ENCODE assay signal across 8 mouse cellular contexts in the genomic region with DNA sequence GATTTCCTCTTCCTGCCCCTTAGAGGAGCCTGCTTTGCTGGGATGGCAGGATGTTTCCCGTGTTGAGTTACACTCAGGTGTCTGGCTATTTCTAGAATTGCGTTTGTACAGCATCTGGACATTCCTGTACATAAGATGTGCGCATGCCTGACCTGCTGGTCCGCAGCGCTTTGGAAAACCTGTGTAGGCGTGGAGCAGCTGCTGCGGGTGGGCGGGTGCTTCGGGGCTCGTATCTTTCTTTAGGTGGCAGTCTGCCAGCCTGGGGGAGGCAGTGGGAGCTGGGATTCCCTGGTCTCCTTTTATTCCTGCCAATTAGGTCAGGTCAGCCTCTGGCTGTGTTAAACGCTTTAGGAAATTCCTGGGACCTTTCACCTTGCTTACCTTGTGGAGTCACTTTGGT. TPM values are rescaled to one million over a fixed set of nuclear protein-coding genes. Genes with fewer than 3 reads are reported as not detected.
DNase-seq lines count a peak whose midpoint lies in the region; ATAC-seq and TF ChIP-seq lines count a peak whose summit lies in the region.

No protein-coding gene starts in this region.

- no peak for TF ChIP-seq POLR2A in MEL (IDR thresholded peaks at IDR 0.05; ENCODE audit: control insufficient read depth in 1 of 2, insufficient read depth in 1 of 2, low read depth in 1 of 2, low read length in 2 of 2, poor library complexity in 1 of 2)
- no peak for TF ChIP-seq POLR2A in testis, adult 2 months (IDR thresholded peaks at IDR 0.05; ENCODE audit: control insufficient read depth, low read depth, low read length)

- H3K4me1 ChIP-seq in embryonic facial prominence, embryonic 11.5 days (ENCODE audit: control insufficient read depth, insufficient read depth, low read length) = no peaks in the 10 kb centered on the region; the same call in none of the 2 replicates
- peaks cover 33% of the 10 kb centered on the region for H3K4me1 ChIP-seq in embryonic facial prominence, embryonic 10.5 days
- H3K4me1 ChIP-seq in MEL (ENCODE audit: control insufficient read depth in 1 of 2, insufficient read depth in 2 of 2, low read length in 2 of 2) = no peaks in the 10 kb centered on the region; a peak in 1 of 4 replicates
- H3K4me1 ChIP-seq in heart, embryonic 15.5 days (replicated peaks) = peaks cover 22% of the 10 kb centered on the region
- H3K4me1 ChIP-seq in limb, embryonic 12.5 days (replicated peaks) = peaks cover 43% of the 10 kb centered on the region
- peaks cover 4% of the 10 kb centered on the region for H3K4me1 ChIP-seq in testis, adult 2 months (ENCODE audit: control insufficient read depth, insufficient read depth, low read length)
- peaks cover 4% of the 10 kb centered on the region; the same call in 1 of the 2 replicates for H3K4me1 ChIP-seq in midbrain, embryonic 16.5 days (ENCODE audit: control insufficient read depth, insufficient read depth, low read length)
- H3K4me1 ChIP-seq in forebrain, embryonic 11.5 days (replicated peaks; ENCODE audit: control insufficient read depth, insufficient read depth, low read length) = 0 out of 2 replicates have a peak, but pooled peaks cover 4% of the 10 kb centered on the region

- no peak for TF ChIP-seq CTCF in MEL (IDR thresholded peaks at IDR 0.05 in 2 of 3, conservative IDR thresholded peaks at IDR 0.05 in 1 of 3; ENCODE audit: control insufficient read depth in 1 of 3, insufficient read depth in 1 of 3, low read depth in 2 of 3, low read length in 3 of 3, poor library complexity in 1 of 3, severe bottlenecking in 1 of 3)
- no peak for TF ChIP-seq CTCF in testis, adult 2 months (IDR thresholded peaks at IDR 0.05; ENCODE audit: control insufficient read depth, insufficient read depth, insufficient replicate concordance, low read depth, low read length)

- no peak for TF ChIP-seq EP300 in MEL (IDR thresholded peaks at IDR 0.05; ENCODE audit: low read depth in 1 of 2, low read length in 2 of 2)

- no peak overlapping the region for H3K9ac ChIP-seq in embryonic facial prominence, embryonic 11.5 days (replicated peaks; ENCODE audit: low read length)
- no peak overlapping the region for H3K9ac ChIP-seq in MEL (ENCODE audit: control insufficient read depth, low read depth, low read length, poor library complexity, severe bottlenecking)
- no peak overlapping the region for H3K9ac ChIP-seq in heart, embryonic 15.5 days
- 0 out of 2 replicates have a peak overlapping the region, but pooled peaks have one; percentile 8 for H3K9ac ChIP-seq in limb, embryonic 12.5 days (replicated peaks)
- H3K9ac ChIP-seq in midbrain, embryonic 16.5 days (ENCODE audit: low read depth, low read length) = no peak overlapping the region
- no peak overlapping the region for H3K9ac ChIP-seq in forebrain, embryonic 11.5 days (ENCODE audit: low read length)

- peak; percentile 35 for DNase-seq in embryonic facial prominence, embryonic 11.5 days (ENCODE audit: low spot score)
- no peak for DNase-seq in embryonic facial prominence, embryonic 10.5 days (ENCODE audit: low spot score)
- DNase-seq in MEL (ENCODE audit: low read depth, low spot score) = peak; percentile 41
- no peak for DNase-seq in forebrain, embryonic 11.5 days (ENCODE audit: low spot score)

- no peak for TF ChIP-seq RAD21 in MEL (IDR thresholded peaks at IDR 0.05; ENCODE audit: low read depth, low read length)

- no peaks in the 10 kb centered on the region for H3K9me3 ChIP-seq in embryonic facial prominence, embryonic 11.5 days (replicated peaks; ENCODE audit: control insufficient read depth, low read length)
- no peaks in the 10 kb centered on the region for H3K9me3 ChIP-seq in embryonic facial prominence, embryonic 10.5 days
- H3K9me3 ChIP-seq in MEL (replicated peaks; ENCODE audit: insufficient read depth, low read length) = no peaks in the 10 kb centered on the region
- no peaks in the 10 kb centered on the region for H3K9me3 ChIP-seq in heart, embryonic 15.5 days (replicated peaks)
- no peaks in the 10 kb centered on the region for H3K9me3 ChIP-seq in limb, embryonic 12.5 days
- no peaks in the 10 kb centered on the region for H3K9me3 ChIP-seq in midbrain, embryonic 16.5 days (replicated peaks; ENCODE audit: control insufficient read depth, low read length, poor library complexity, severe bottlenecking)
- no peaks in the 10 kb centered on the region for H3K9me3 ChIP-seq in forebrain, embryonic 11.5 days (ENCODE audit: control insufficient read depth, low read length)

- no peak overlapping the region for H3K27ac ChIP-seq in embryonic facial prominence, embryonic 11.5 days (replicated peaks; ENCODE audit: low read depth, low read length)
- H3K27ac ChIP-seq in embryonic facial prominence, embryonic 10.5 days (replicated peaks) = no peak overlapping the region; the same call in 1 of the 2 replicates
- no peak overlapping the region for H3K27ac ChIP-seq in MEL (ENCODE audit: control insufficient read depth, low read depth, low read length)
- no peak overlapping the region; the same call in 1 of the 2 replicates for H3K27ac ChIP-seq in heart, embryonic 15.5 days
- H3K27ac ChIP-seq in limb, embryonic 12.5 days = no peak overlapping the region
- H3K27ac ChIP-seq in testis, adult 2 months (ENCODE audit: control insufficient read depth, insufficient read depth, low read depth, low read length) = no peak overlapping the region
- no peak overlapping the region for H3K27ac ChIP-seq in midbrain, embryonic 16.5 days (ENCODE audit: low read length)
- H3K27ac ChIP-seq in forebrain, embryonic 11.5 days (ENCODE audit: low read depth, low read length) = no peak overlapping the region

- H3K79me2 ChIP-seq in MEL (ENCODE audit: control insufficient read depth, insufficient read depth, low read length, poor library complexity) = no peaks in the 10 kb centered on the region

- H3K4me3 ChIP-seq in embryonic facial prominence, embryonic 11.5 days (ENCODE audit: low read depth, low read length) = no peak overlapping the region
- no peak overlapping the region for H3K4me3 ChIP-seq in embryonic facial prominence, embryonic 10.5 days
- no peak overlapping the region for H3K4me3 ChIP-seq in MEL (ENCODE audit: control insufficient read depth in 1 of 2, insufficient read depth in 1 of 2, low read depth in 2 of 2, low read length in 2 of 2)
- peak overlapping the region; percentile 29 for H3K4me3 ChIP-seq in heart, embryonic 15.5 days
- H3K4me3 ChIP-seq in limb, embryonic 12.5 days (replicated peaks) = no peak overlapping the region
- H3K4me3 ChIP-seq in testis, adult 2 months (ENCODE audit: control insufficient read depth, low read depth, low read length) = peak overlapping the region; percentile 77
- no peak overlapping the region for H3K4me3 ChIP-seq in midbrain, embryonic 16.5 days (ENCODE audit: low read depth, low read length)
- H3K4me3 ChIP-seq in forebrain, embryonic 11.5 days (ENCODE audit: low read depth, low read length) = no peak overlapping the region

- no peak for ATAC-seq in embryonic facial prominence, embryonic 11.5 days (replicated peaks; ENCODE audit: insufficient number of reproducible peaks, low FRiP score, low TSS enrichment, low read depth)
- peak; percentile 71 for ATAC-seq in heart, embryonic 15.5 days (replicated peaks; ENCODE audit: insufficient number of reproducible peaks, insufficient read depth, low FRiP score, low read depth)
- ATAC-seq in limb, embryonic 12.5 days (ENCODE audit: insufficient number of reproducible peaks, insufficient read depth, low FRiP score, low TSS enrichment, low read depth) = no peak
- no peak for ATAC-seq in midbrain, embryonic 16.5 days
- ATAC-seq in forebrain, embryonic 11.5 days (replicated peaks; ENCODE audit: low FRiP score) = no peak

- H3K4me2 ChIP-seq in embryonic facial prominence, embryonic 11.5 days (ENCODE audit: low read depth, low read length) = no peak overlapping the region
- peak overlapping the region; percentile 49 for H3K4me2 ChIP-seq in heart, embryonic 15.5 days
- peak overlapping the region; percentile 26 for H3K4me2 ChIP-seq in limb, embryonic 12.5 days
- H3K4me2 ChIP-seq in midbrain, embryonic 16.5 days (ENCODE audit: low read length) = no peak overlapping the region
- H3K4me2 ChIP-seq in forebrain, embryonic 11.5 days (ENCODE audit: low read depth, low read length, severe bottlenecking) = no peak overlapping the region

- 48% methylated on average over 11 of the region's 11 CpGs for WGBS in embryonic facial prominence, embryonic 11.5 days
- WGBS in embryonic facial prominence, embryonic 10.5 days = 55% methylated on average over 11 of the region's 11 CpGs
- 2% methylated on average over 11 of the region's 11 CpGs for WGBS in heart, embryonic 15.5 days
- WGBS in limb, embryonic 12.5 days = 23% methylated on average over 11 of the region's 11 CpGs
- 52% methylated on average over 11 of the region's 11 CpGs for WGBS in midbrain, embryonic 16.5 days
- 57% methylated on average over 11 of the region's 11 CpGs for WGBS in forebrain, embryonic 11.5 days

- no peaks in the 10 kb centered on the region for H3K27me3 ChIP-seq in embryonic facial prominence, embryonic 11.5 days (ENCODE audit: control insufficient read depth, insufficient read depth, low read length)
- H3K27me3 ChIP-seq in embryonic facial prominence, embryonic 10.5 days (replicated peaks; ENCODE audit: low read depth, poor library complexity, severe bottlenecking) = no peaks in the 10 kb centered on the region
- H3K27me3 ChIP-seq in MEL (ENCODE audit: control insufficient read depth in 1 of 2, insufficient read depth in 2 of 2, low read length in 2 of 2) = peaks cover 3 to 4% of the 10 kb centered on the region in 2 experiments; a peak in 3 of 4 replicates
- H3K27me3 ChIP-seq in heart, embryonic 15.5 days = no peaks in the 10 kb centered on the region
- no peaks in the 10 kb centered on the region for H3K27me3 ChIP-seq in limb, embryonic 12.5 days
- no peaks in the 10 kb centered on the region; the same call in 1 of the 2 replicates for H3K27me3 ChIP-seq in testis, adult 2 months (ENCODE audit: control insufficient read depth, insufficient read depth, low read length)
- H3K27me3 ChIP-seq in midbrain, embryonic 16.5 days (ENCODE audit: control insufficient read depth, insufficient read depth, low read depth, low read length) = no peaks in the 10 kb centered on the region
- H3K27me3 ChIP-seq in forebrain, embryonic 11.5 days (ENCODE audit: control insufficient read depth, insufficient read depth, low read length) = no peaks in the 10 kb centered on the region

- no peaks in the 10 kb centered on the region for H3K36me3 ChIP-seq in embryonic facial prominence, embryonic 11.5 days (replicated peaks; ENCODE audit: control insufficient read depth, insufficient read depth, low read depth, low read length)
- H3K36me3 ChIP-seq in embryonic facial prominence, embryonic 10.5 days (replicated peaks) = no peaks in the 10 kb centered on the region
- H3K36me3 ChIP-seq in MEL (ENCODE audit: control insufficient read depth in 1 of 2, insufficient read depth in 2 of 2, low read length in 2 of 2) = no peaks in the 10 kb centered on the region; a peak in 1 of 4 replicates
- no peaks in the 10 kb centered on the region for H3K36me3 ChIP-seq in heart, embryonic 15.5 days
- H3K36me3 ChIP-seq in limb, embryonic 12.5 days = no peaks in the 10 kb centered on the region
- H3K36me3 ChIP-seq in testis, adult 2 months (ENCODE audit: control insufficient read depth, insufficient read depth, low read length) = no peaks in the 10 kb centered on the region
- no peaks in the 10 kb centered on the region for H3K36me3 ChIP-seq in midbrain, embryonic 16.5 days (ENCODE audit: control insufficient read depth, insufficient read depth, low read length)
- no peaks in the 10 kb centered on the region for H3K36me3 ChIP-seq in forebrain, embryonic 11.5 days (ENCODE audit: control insufficient read depth, insufficient read depth, low read length)

RNA-seq across cellular contexts. Expression of a gene that starts 39.6 kb away (rescaled TPM):
- polyA plus RNA-seq in embryonic facial prominence, embryonic 11.5 days (2014; fragmentation: Nextera tagmentation; extraction: Ambion mirVana) = 68.1 and 74.0 TPM in 2 replicates
- 60.9 and 73.5 TPM in 2 replicates for polyA plus RNA-seq in embryonic facial prominence, embryonic 10.5 days (2016; fragmentation: Nextera tagmentation; extraction: Ambion mirVana)
- 2.1 and 4.6 TPM in 2 replicates for total RNA-seq in MEL (2012; rRNA removed)
- polyA plus RNA-seq in MEL (2012; ENCODE audit: insufficient read depth in 1 of 2, insufficient read length in 2 of 2, low read depth in 1 of 2, low replicate concordance in 2 of 2, missing spikeins in 1 of 2) = 10 to 100 TPM in 1 of 2 experiments, not detected in 1; 20.8 TPM
- 33.0 and 33.5 TPM in 2 replicates for polyA plus RNA-seq in heart, embryonic 15.5 days (2015; fragmentation: Nextera tagmentation; extraction: Ambion mirVana)
- 81.5 and 92.5 TPM in 2 replicates for polyA plus RNA-seq in limb, embryonic 12.5 days (2016; fragmentation: Nextera tagmentation; extraction: Ambion mirVana)
- polyA plus RNA-seq in testis, adult 2 months (2012; rRNA removed) = 8.6 and 9.1 TPM in 2 replicates
- 78.3 and 92.4 TPM in 2 replicates for polyA plus RNA-seq in midbrain, embryonic 16.5 days (2015; fragmentation: Nextera tagmentation; extraction: Ambion mirVana)
- polyA plus RNA-seq in forebrain, embryonic 11.5 days (2014; fragmentation: Nextera tagmentation; extraction: Ambion mirVana) = 81.8 and 82.1 TPM in 2 replicates

Comparison
In these comparisons a context has a peak if more than half of its experiments do, and no peak if none do; other contexts are left out.
1. DNase-seq: peak in embryonic facial prominence, embryonic 11.5 days (single experiment) and MEL (single experiment); none in embryonic facial prominence, embryonic 10.5 days (single experiment) and forebrain, embryonic 11.5 days (single experiment).
2. H3K4me2 ChIP-seq: peak in heart, embryonic 15.5 days (single experiment) and limb, embryonic 12.5 days (single experiment); none in embryonic facial prominence, embryonic 11.5 days (single experiment), midbrain, embryonic 16.5 days (single experiment) and forebrain, embryonic 11.5 days (single experiment).
3. H3K4me3 ChIP-seq: peak in heart, embryonic 15.5 days (single experiment) and testis, adult 2 months (single experiment); none in embryonic facial prominence, embryonic 11.5 days (single experiment), embryonic facial prominence, embryonic 10.5 days (single experiment), MEL (0 of 2), limb, embryonic 12.5 days (single experiment), midbrain, embryonic 16.5 days (single experiment) and forebrain, embryonic 11.5 days (single experiment).